In genomic region chr4:147601881-147602280, GRCm38 (mm10) we compare ENCODE assay signal across 29 mouse cellular contexts. TPM values are rescaled to one million over a fixed set of nuclear protein-coding genes. Genes with fewer than 3 reads are reported as not detected.
"Had no signal": no experiment of that assay in that cellular context is flagged by ENCODE, and none has a peak within 500 bp of the region (broad histone marks: within the 10 kb centered on the region; RNA-seq: fewer than 3 reads in every experiment).

No protein-coding gene starts in this region.

- H3K36me3 ChIP-seq: embryonic facial prominence, embryonic 10.5 days; embryonic facial prominence, embryonic 12.5 days; embryonic facial prominence, embryonic 13.5 days; embryonic facial prominence, embryonic 15.5 days; forebrain, embryonic 10.5 days; forebrain, embryonic 12.5 days; forebrain, embryonic 15.5 days had no signal

- H3K27me3 ChIP-seq: embryonic facial prominence, embryonic 12.5 days; embryonic facial prominence, embryonic 13.5 days; embryonic facial prominence, embryonic 15.5 days; forebrain, embryonic 12.5 days; forebrain, embryonic 13.5 days; forebrain, embryonic 15.5 days had no signal

- H3K9ac ChIP-seq: embryonic facial prominence, embryonic 12.5 days; embryonic facial prominence, embryonic 13.5 days; embryonic facial prominence, embryonic 15.5 days; forebrain, embryonic 12.5 days; forebrain, embryonic 13.5 days; forebrain, embryonic 15.5 days; forebrain, postnatal 0 days had no signal

- DNase-seq: cerebellum, adult 18-20 months; cerebellum, adult 2 months; cerebellum, adult 8-10 months; cerebellum, adult 9-10 months; cerebellum, adult 9-11 months; cerebellum, postnatal 10 days; cerebellum, postnatal 14 days; cerebellum, postnatal 25 days; cerebellum, postnatal 36 days; embryo, embryonic 11 days; forebrain, postnatal 0 days; gastrocnemius, adult 2 months; gastrocnemius, postnatal 10 days; gastrocnemius, postnatal 25 days; heart, adult 18-20 months; heart, adult 2 months had no signal

- H3K4me1 ChIP-seq: embryonic facial prominence, embryonic 10.5 days; embryonic facial prominence, embryonic 12.5 days; embryonic facial prominence, embryonic 13.5 days; embryonic facial prominence, embryonic 15.5 days; forebrain, embryonic 10.5 days; forebrain, embryonic 12.5 days; forebrain, embryonic 13.5 days; forebrain, embryonic 15.5 days had no signal

- H3K27ac ChIP-seq: embryonic facial prominence, embryonic 10.5 days; embryonic facial prominence, embryonic 12.5 days; embryonic facial prominence, embryonic 13.5 days; embryonic facial prominence, embryonic 15.5 days; forebrain, embryonic 10.5 days; forebrain, embryonic 12.5 days; forebrain, embryonic 13.5 days; forebrain, embryonic 15.5 days; gastrocnemius, adult 2 months; heart, adult 2 months had no signal

- H3K4me2 ChIP-seq: embryonic facial prominence, embryonic 12.5 days; embryonic facial prominence, embryonic 13.5 days; embryonic facial prominence, embryonic 15.5 days; forebrain, embryonic 12.5 days; forebrain, embryonic 13.5 days; forebrain, embryonic 15.5 days had no signal

- ATAC-seq: forebrain, embryonic 13.5 days; forebrain, embryonic 14.5 days; forebrain, embryonic 15.5 days; forebrain, embryonic 16.5 days; forebrain, postnatal 0 days had no signal

- H3K4me3 ChIP-seq: embryonic facial prominence, embryonic 10.5 days; embryonic facial prominence, embryonic 12.5 days; embryonic facial prominence, embryonic 13.5 days; embryonic facial prominence, embryonic 15.5 days; erythroblast, embryonic 14.5 days; forebrain, embryonic 10.5 days; forebrain, embryonic 12.5 days; forebrain, embryonic 13.5 days; forebrain, embryonic 15.5 days; gastrocnemius, adult 2 months; heart, adult 2 months had no signal

RNA-seq across cellular contexts. Expression of gene Zfp985, which starts 48.8 kb away (rescaled TPM):
- total RNA-seq: gastrocnemius, adult 2 months; gastrocnemius, postnatal 10 days; gastrocnemius, postnatal 25 days had no signal
- polyA plus RNA-seq: erythroblast, embryonic 14.5 days; forebrain, embryonic 11.5 days; forebrain, embryonic 16.5 days; forebrain, postnatal 0 days; gonadal fat pad, adult 2 months had no signal
